Mouse (Mus musculus): ENCODE results near the gene Ccer1.

- TF ChIP-seq CTCF (IDR thresholded peaks at IDR 0.05; ENCODE audit: low read depth) (no peak), EP300 (IDR thresholded peaks at IDR 0.05; ENCODE audit: low read depth) (no peak)
These were observed 708 bp downstream of the Ccer1 start for GRCm38 (mm10) chr10:97693398-97694135.

All from liver, postnatal 0 days (tissue).